Comparison of ENCODE assay signal across 11 mouse cellular contexts in genomic region chr2:168581207-168581854, GRCm38 (mm10). TPM values are rescaled to one million over a fixed set of nuclear protein-coding genes. Genes with fewer than 3 reads are reported as not detected.
DNase-seq lines count a peak whose midpoint lies in the region; ATAC-seq lines count a peak whose summit lies in the region.
"Had no signal": no experiment of that assay in that cellular context is flagged by ENCODE, and none has a peak within 500 bp of the region (broad histone marks: within the 10 kb centered on the region; RNA-seq: fewer than 3 reads in every experiment).

No protein-coding gene starts in this region.

- ATAC-seq in heart, embryonic 15.5 days (replicated peaks; ENCODE audit: insufficient number of reproducible peaks, insufficient read depth, low FRiP score, low read depth) = no peak
- ATAC-seq in midbrain, embryonic 15.5 days (replicated peaks) = no peak
- no peak for ATAC-seq in midbrain, embryonic 13.5 days
- no peak for ATAC-seq in forebrain, embryonic 14.5 days
- ATAC-seq in stomach, embryonic 16.5 days (ENCODE audit: insufficient read depth, low FRiP score) = no peak
- ATAC-seq: Patski had no signal

- H3K27me3 ChIP-seq in heart, embryonic 15.5 days = no peaks in the 10 kb centered on the region
- H3K27me3 ChIP-seq in midbrain, embryonic 15.5 days (replicated peaks) = 0 out of 2 replicates have a peak, but pooled peaks cover 5% of the 10 kb centered on the region
- peaks cover 8% of the 10 kb centered on the region for H3K27me3 ChIP-seq in midbrain, embryonic 13.5 days
- no peaks in the 10 kb centered on the region for H3K27me3 ChIP-seq in forebrain, embryonic 14.5 days (replicated peaks; ENCODE audit: control insufficient read depth, insufficient read depth, low read length)
- H3K27me3 ChIP-seq in stomach, embryonic 16.5 days (ENCODE audit: control insufficient read depth, insufficient read depth, low read length) = no peaks in the 10 kb centered on the region
- H3K27me3 ChIP-seq: Patski had no signal

- WGBS in heart, embryonic 15.5 days = 58% methylated on average over 6 of the region's 6 CpGs
- 23% methylated on average over 6 of the region's 6 CpGs for WGBS in midbrain, embryonic 15.5 days
- 20% methylated on average over 6 of the region's 6 CpGs for WGBS in midbrain, embryonic 13.5 days
- WGBS in forebrain, embryonic 14.5 days = 7% methylated on average over 6 of the region's 6 CpGs
- WGBS in stomach, embryonic 16.5 days = 54% methylated on average over 6 of the region's 6 CpGs

- peak overlapping the region; percentile 37; the same call in 1 of the 2 replicates for H3K27ac ChIP-seq in heart, embryonic 15.5 days
- peak overlapping the region; percentile 35; the same call in 1 of the 2 replicates for H3K27ac ChIP-seq in midbrain, embryonic 15.5 days
- H3K27ac ChIP-seq in midbrain, embryonic 13.5 days = no peak overlapping the region; the same call in 1 of the 2 replicates
- 0 out of 2 replicates have a peak overlapping the region, but pooled peaks have one; percentile 10 for H3K27ac ChIP-seq in forebrain, embryonic 14.5 days (ENCODE audit: low read depth, low read length)
- H3K27ac ChIP-seq in stomach, embryonic 16.5 days (ENCODE audit: low read length) = no peak overlapping the region

- intact Hi-C loops in heart, postnatal 14 days (cut with DNase I) = no loop called here
- intact Hi-C loops in left cerebral cortex, postnatal 25 days (cut with DNase I) = no loop called here

- H3K4me1 ChIP-seq in heart, embryonic 15.5 days (replicated peaks) = peaks cover 82% of the 10 kb centered on the region
- H3K4me1 ChIP-seq in midbrain, embryonic 15.5 days = peaks cover 14% of the 10 kb centered on the region
- peaks cover 30% of the 10 kb centered on the region for H3K4me1 ChIP-seq in midbrain, embryonic 13.5 days (replicated peaks)
- peaks cover 5% of the 10 kb centered on the region; the same call in 1 of the 2 replicates for H3K4me1 ChIP-seq in forebrain, embryonic 14.5 days (ENCODE audit: control insufficient read depth, insufficient read depth, low read length)
- peaks cover 36% of the 10 kb centered on the region for H3K4me1 ChIP-seq in stomach, embryonic 16.5 days (ENCODE audit: control insufficient read depth, insufficient read depth, low read length)

- no peaks in the 10 kb centered on the region for H3K9me3 ChIP-seq in heart, embryonic 15.5 days (replicated peaks)
- H3K9me3 ChIP-seq in midbrain, embryonic 15.5 days = no peaks in the 10 kb centered on the region
- H3K9me3 ChIP-seq in midbrain, embryonic 13.5 days = no peaks in the 10 kb centered on the region
- no peaks in the 10 kb centered on the region for H3K9me3 ChIP-seq in forebrain, embryonic 14.5 days (replicated peaks; ENCODE audit: control insufficient read depth, low read length)
- H3K9me3 ChIP-seq in stomach, embryonic 16.5 days (replicated peaks; ENCODE audit: control insufficient read depth, low read length) = no peaks in the 10 kb centered on the region
- H3K9me3 ChIP-seq: megakaryocyte, embryonic 14.5 days had no signal

- no peaks in the 10 kb centered on the region for H3K36me3 ChIP-seq in heart, embryonic 15.5 days
- no peaks in the 10 kb centered on the region for H3K36me3 ChIP-seq in midbrain, embryonic 15.5 days (replicated peaks)
- no peaks in the 10 kb centered on the region for H3K36me3 ChIP-seq in midbrain, embryonic 13.5 days
- no peaks in the 10 kb centered on the region for H3K36me3 ChIP-seq in forebrain, embryonic 14.5 days (ENCODE audit: control insufficient read depth, insufficient read depth, low read length)
- H3K36me3 ChIP-seq in stomach, embryonic 16.5 days (ENCODE audit: control insufficient read depth, insufficient read depth, low read length) = no peaks in the 10 kb centered on the region

- peak overlapping the region; percentile 10; the same call in 1 of the 2 replicates for H3K9ac ChIP-seq in heart, embryonic 15.5 days
- no peak overlapping the region for H3K9ac ChIP-seq in midbrain, embryonic 15.5 days
- H3K9ac ChIP-seq in midbrain, embryonic 13.5 days (replicated peaks) = no peak overlapping the region
- H3K9ac ChIP-seq in forebrain, embryonic 14.5 days (ENCODE audit: low read length) = no peak overlapping the region
- peak overlapping the region; percentile 45; the same call in 1 of the 2 replicates for H3K9ac ChIP-seq in stomach, embryonic 16.5 days (ENCODE audit: low read length)

- peak overlapping the region; percentile 36; the same call in 1 of the 2 replicates for H3K4me2 ChIP-seq in heart, embryonic 15.5 days
- no peak overlapping the region for H3K4me2 ChIP-seq in midbrain, embryonic 15.5 days
- H3K4me2 ChIP-seq in midbrain, embryonic 13.5 days (replicated peaks) = no peak overlapping the region
- H3K4me2 ChIP-seq in forebrain, embryonic 14.5 days (ENCODE audit: low read length) = no peak overlapping the region
- no peak overlapping the region for H3K4me2 ChIP-seq in stomach, embryonic 16.5 days (ENCODE audit: low read depth, low read length)

- no peak overlapping the region for H3K4me3 ChIP-seq in heart, embryonic 15.5 days
- no peak overlapping the region for H3K4me3 ChIP-seq in midbrain, embryonic 15.5 days
- H3K4me3 ChIP-seq in midbrain, embryonic 13.5 days (replicated peaks) = no peak overlapping the region
- no peak overlapping the region for H3K4me3 ChIP-seq in forebrain, embryonic 14.5 days (ENCODE audit: low read depth, low read length)
- no peak overlapping the region for H3K4me3 ChIP-seq in stomach, embryonic 16.5 days (replicated peaks; ENCODE audit: low read length)

- DNase-seq in heart, postnatal 14 days = no peak
- DNase-seq in forebrain, embryonic 14.5 days (ENCODE audit: low spot score) = no peak
- DNase-seq in left cerebral cortex, postnatal 25 days (ENCODE audit: low spot score in 2 of 2) = no peak
- DNase-seq in frontal cortex, postnatal 25 days (ENCODE audit: low spot score in 2 of 2) = no peak
- DNase-seq: cerebellum, postnatal 10 days had no signal

RNA-seq across cellular contexts. Expression of gene Nfatc2, which starts 20.1 kb away (rescaled TPM):
- polyA plus RNA-seq in heart, embryonic 15.5 days (2015; fragmentation: Nextera tagmentation; extraction: Ambion mirVana) = 9.7 and 10.5 TPM in 2 replicates
- 10 to 100 TPM; 15.9 to 17.8 TPM for total RNA-seq in heart, postnatal 14 days (2021)
- 3.8 and 3.9 TPM in 2 replicates for polyA plus RNA-seq in midbrain, embryonic 15.5 days (2015; fragmentation: Nextera tagmentation; extraction: Ambion mirVana)
- 1.7 TPM in 2 replicates for polyA plus RNA-seq in midbrain, embryonic 13.5 days (2015; fragmentation: Nextera tagmentation; extraction: Ambion mirVana)
- polyA plus RNA-seq in forebrain, embryonic 14.5 days (2014; fragmentation: Nextera tagmentation; extraction: Ambion mirVana) = 1.2 and 1.4 TPM in 2 replicates
- 3.1 and 3.3 TPM in 2 replicates for polyA plus RNA-seq in stomach, embryonic 16.5 days (2015; fragmentation: Nextera tagmentation; extraction: Ambion mirVana)
- 10 to 100 TPM in 1 of 2 experiments, 1 to 10 TPM in 1; 8.5 to 14.3 TPM for total RNA-seq in left cerebral cortex, postnatal 25 days (2021)

Comparison
In these comparisons a context has a peak if more than half of its experiments do, and no peak if none do; other contexts are left out.
1. H3K27ac ChIP-seq: peak in heart, embryonic 15.5 days (single experiment), midbrain, embryonic 15.5 days (single experiment) and forebrain, embryonic 14.5 days (single experiment); none in midbrain, embryonic 13.5 days (single experiment) and stomach, embryonic 16.5 days (single experiment).
2. H3K9ac ChIP-seq: peak in heart, embryonic 15.5 days (single experiment) and stomach, embryonic 16.5 days (single experiment); none in midbrain, embryonic 15.5 days (single experiment), midbrain, embryonic 13.5 days (single experiment) and forebrain, embryonic 14.5 days (single experiment).